Mouse (Mus musculus): Measurements from ENCODE around the gene Slc27a1.

Gene Slc27a1

GRCm38 (mm10) chr8:71612141-71612540, 43.5 kb downstream of the Slc27a1 start:
- in situ Hi-C loops (cut with MseI, MboI): no loop called here

- in situ Hi-C loops (cut with MseI, MboI): no loop called here
These were observed 44.7 kb downstream of the Slc27a1 start for GRCm38 (mm10) chr8:71613418-71613817.

- in situ Hi-C loops (cut with MseI, MboI): no loop called here
These were observed 51.1 kb downstream of the Slc27a1 start for GRCm38 (mm10) chr8:71619786-71620185.

GRCm38 (mm10) chr8:71625088-71625487, 56.4 kb downstream of the Slc27a1 start:
- in situ Hi-C loops (cut with MseI, MboI): no loop called here

GRCm38 (mm10) chr8:71626753-71627152, 58.1 kb downstream of the Slc27a1 start:
- in situ Hi-C loops (cut with MseI, MboI): no loop called here

GRCm38 (mm10) chr8:71627265-71628099, 58.8 kb downstream of the Slc27a1 start:
- in situ Hi-C loops (cut with MseI, MboI): no loop called here

- in situ Hi-C loops (cut with MseI, MboI): no loop called here
These were observed 59.9 kb downstream of the Slc27a1 start for GRCm38 (mm10) chr8:71628396-71629095.

- in situ Hi-C loops (cut with MseI, MboI): no loop called here
These were observed 60.5 kb downstream of the Slc27a1 start for GRCm38 (mm10) chr8:71629096-71629697.

- in situ Hi-C loops (cut with MseI, MboI): no loop called here
These were observed 61.1 kb downstream of the Slc27a1 start for GRCm38 (mm10) chr8:71629781-71630212.

GRCm38 (mm10) chr8:71630761-71631160, 62.1 kb downstream of the Slc27a1 start:
- in situ Hi-C loops (cut with MseI, MboI): no loop called here

- in situ Hi-C loops (cut with MseI, MboI): no loop called here
These were observed 63.2 kb downstream of the Slc27a1 start for GRCm38 (mm10) chr8:71631897-71632296.

- in situ Hi-C loops (cut with MseI, MboI): no loop called here
These were observed 64.5 kb downstream of the Slc27a1 start for GRCm38 (mm10) chr8:71633164-71633563.

- in situ Hi-C loops (cut with MseI, MboI): no loop called here
These were observed 65.4 kb downstream of the Slc27a1 start for GRCm38 (mm10) chr8:71633981-71634667.
